Mouse (Mus musculus) monocyte, adult 2 months (primary cell): ENCODE measurements around the gene Gm20388.

Experiments
- DNase-seq, 2 experiments: peaks; one replicate each; pipeline ENCODE4 v3.0.0; 2022; ENCODE audit warnings: low spot score in 2 of 2, low read depth in 1 of 2

Gm20388 gene

GRCm38 (mm10) chr8:121980792-121981519 lies 2070.3 kb downstream of the Gm20388 start:
- DNase-seq = no peak

GRCm38 (mm10) chr8:121981520-121981895 lies 2070.9 kb downstream of the Gm20388 start:
- no peak for DNase-seq

GRCm38 (mm10) chr8:121985673-121986072 lies 2075.0 kb downstream of the Gm20388 start:
- DNase-seq = no peak

- DNase-seq = no peak
These were observed 2077.3 kb downstream of the Gm20388 start for GRCm38 (mm10) chr8:121987892-121988291.

GRCm38 (mm10) chr8:121990506-121991255 lies 2080.0 kb downstream of the Gm20388 start:
- no peak for DNase-seq

- DNase-seq = no peak
These were observed 2081.0 kb downstream of the Gm20388 start for GRCm38 (mm10) chr8:121991611-121992010.

- DNase-seq = no peak
These were observed 2082.3 kb downstream of the Gm20388 start for GRCm38 (mm10) chr8:121992911-121993310.

GRCm38 (mm10) chr8:121995112-121995511 lies 2084.5 kb downstream of the Gm20388 start:
- no peak for DNase-seq

- no peak for DNase-seq
These were observed 2085.3 kb downstream of the Gm20388 start for GRCm38 (mm10) chr8:121995895-121996294.

GRCm38 (mm10) chr8:121998631-121999030 lies 2088.0 kb downstream of the Gm20388 start:
- DNase-seq = no peak

GRCm38 (mm10) chr8:121999211-121999610 lies 2088.6 kb downstream of the Gm20388 start:
- DNase-seq = no peak

GRCm38 (mm10) chr8:122001339-122002115 lies 2090.9 kb downstream of the Gm20388 start:
- no peak for DNase-seq

GRCm38 (mm10) chr8:122003646-122004045 lies 2093.0 kb downstream of the Gm20388 start:
- DNase-seq = no peak

- DNase-seq = no peak
These were observed 2093.5 kb downstream of the Gm20388 start for GRCm38 (mm10) chr8:122004131-122004530.

GRCm38 (mm10) chr8:122005422-122006204 lies 2095.0 kb downstream of the Gm20388 start:
- DNase-seq = no peak

GRCm38 (mm10) chr8:122006688-122007484 lies 2096.2 kb downstream of the Gm20388 start:
- DNase-seq = no peak

GRCm38 (mm10) chr8:122008395-122008794 lies 2097.8 kb downstream of the Gm20388 start:
- DNase-seq = no peak

GRCm38 (mm10) chr8:122010638-122011037 lies 2100.0 kb downstream of the Gm20388 start:
- no peak for DNase-seq

GRCm38 (mm10) chr8:122011066-122011588 lies 2100.5 kb downstream of the Gm20388 start:
- no peak for DNase-seq

- DNase-seq = no peak
These were observed 2104.0 kb downstream of the Gm20388 start for GRCm38 (mm10) chr8:122014606-122015005.
